Mouse (Mus musculus) MEL (cell line): ENCODE results near the gene Ddx43. TPM values are rescaled to one million over a fixed set of nuclear protein-coding genes. Genes with fewer than 3 reads are reported as not detected.
A peak's percentile ranks its signal among the peaks of the same experiment; 100 is the strongest.

ENCODE experiments used
- DNase-seq: peaks from one replicate; pipeline ENCODE4 v3.0.0; 2011; ENCODE audit warnings: low read depth, low spot score
- H3K27ac ChIP-seq: 2 replicates; pipeline ENCODE4 v1.5.1; 2012; ENCODE audit warnings: low read depth, mild to moderate bottlenecking, control low read depth, low read length, moderate library complexity; ENCODE audit not compliant: control insufficient read depth
- H3K27me3 ChIP-seq, 2 experiments: fragments of 150-350 bp in 1 of 2; sonication (generic) in 1 of 2; 2 replicates each; pipeline ENCODE4 v1.6.1; 2012; ENCODE audit warnings: low read length in 2 of 2, mild to moderate bottlenecking in 2 of 2, improper control_type of control experiment in 1 of 2, moderate library complexity in 1 of 2; ENCODE audit not compliant: insufficient read depth in 2 of 2, control insufficient read depth in 1 of 2
- H3K36me3 ChIP-seq, 2 experiments: 2 replicates each; pipeline ENCODE4 v1.6.1; 2012 to 2014; ENCODE audit warnings: low read length in 2 of 2, improper control_type of control experiment in 1 of 2, inconsistent platforms in 1 of 2, mild to moderate bottlenecking in 1 of 2; ENCODE audit not compliant: insufficient read depth in 2 of 2, control insufficient read depth in 1 of 2
- H3K4me1 ChIP-seq, 2 experiments: fragments of 150-350 bp in 1 of 2; sonication (generic) in 1 of 2; 2 replicates each; pipeline ENCODE4 v1.6.1; 2012; ENCODE audit warnings: low read length in 2 of 2, improper control_type of control experiment in 1 of 2, mild to moderate bottlenecking in 1 of 2; ENCODE audit not compliant: insufficient read depth in 2 of 2, control insufficient read depth in 1 of 2
- H3K4me3 ChIP-seq, 2 experiments: fragments of 150-350 bp in 1 of 2; sonication (generic) in 1 of 2; 2 replicates each; pipeline ENCODE4 v1.5.1; 2012; ENCODE audit warnings: low read depth in 2 of 2, low read length in 2 of 2, mild to moderate bottlenecking in 2 of 2, moderate library complexity in 2 of 2, control low read depth in 1 of 2, improper control_type of control experiment in 1 of 2; ENCODE audit not compliant: control insufficient read depth in 1 of 2, insufficient read depth in 1 of 2
- H3K79me2 ChIP-seq: 2 replicates; pipeline ENCODE4 v1.6.1; 2012; ENCODE audit warnings: mild to moderate bottlenecking, low read length, moderate library complexity; ENCODE audit not compliant: control insufficient read depth, poor library complexity, insufficient read depth
- H3K9ac ChIP-seq: 2 replicates; pipeline ENCODE4 v1.6.1; 2012; ENCODE audit warnings: low read depth, mild to moderate bottlenecking, control low read depth, low read length, moderate library complexity; ENCODE audit not compliant: control insufficient read depth, poor library complexity, severe bottlenecking
- H3K9me3 ChIP-seq: fragments of 150-350 bp; sonication (generic); replicated peaks from 2 replicates; pipeline ENCODE4 v1.6.1; 2012; ENCODE audit warnings: mild to moderate bottlenecking, low read length, improper control_type of control experiment, moderate library complexity; ENCODE audit not compliant: insufficient read depth
- CHD1 ChIP-seq: IDR thresholded peaks from 2 replicates; pipeline ENCODE4 v1.6.1; 2012; ENCODE audit warnings: low read depth, mild to moderate bottlenecking, inconsistent platforms, low read length, improper control_type of control experiment
- CHD2 ChIP-seq: IDR thresholded peaks from 2 replicates; pipeline ENCODE4 v1.6.1; 2011; ENCODE audit warnings: low read length, improper control_type of control experiment
- CTCF ChIP-seq, 3 experiments: IDR thresholded peaks in 2 of 3; conservative IDR thresholded peaks in 1 of 3; 2 replicates each; pipeline ENCODE4 v1.5.1; 2011 to 2012; ENCODE audit warnings: low read length in 3 of 3, low read depth in 2 of 3, mild to moderate bottlenecking in 2 of 3, improper control_type of control experiment in 1 of 3, inconsistent platforms in 1 of 3, mixed read lengths in 1 of 3, moderate library complexity in 1 of 3; ENCODE audit not compliant: control insufficient read depth in 1 of 3, insufficient read depth in 1 of 3, poor library complexity in 1 of 3, severe bottlenecking in 1 of 3
- E2F4 ChIP-seq: IDR thresholded peaks from 2 replicates; pipeline ENCODE4 v1.6.1; 2011; ENCODE audit warnings: low read depth, low read length, improper control_type of control experiment, borderline replicate concordance
- ELF1 ChIP-seq: IDR thresholded peaks from 2 replicates; pipeline ENCODE4 v1.6.1; 2014; ENCODE audit warnings: low read depth, mild to moderate bottlenecking, inconsistent platforms, low read length, improper control_type of control experiment, moderate library complexity
- EP300 ChIP-seq, 2 experiments: IDR thresholded peaks; 2 replicates each; pipeline ENCODE4 v1.6.1; 2011; ENCODE audit warnings: improper control_type of control experiment in 2 of 2, low read length in 2 of 2, low read depth in 1 of 2, mild to moderate bottlenecking in 1 of 2
- ETS1 ChIP-seq: IDR thresholded peaks from 2 replicates; pipeline ENCODE4 v1.6.1; 2012; ENCODE audit warnings: low read depth, mild to moderate bottlenecking, inconsistent platforms, low read length, improper control_type of control experiment, moderate library complexity
- GABPA ChIP-seq: IDR thresholded peaks from 2 replicates; pipeline ENCODE4 v1.6.1; 2012; ENCODE audit warnings: low read depth, mild to moderate bottlenecking, inconsistent platforms, low read length, improper control_type of control experiment, moderate library complexity
- GATA1 ChIP-seq: IDR thresholded peaks from 2 replicates; pipeline ENCODE4 v1.6.1; 2011; ENCODE audit warnings: low read depth, low read length, improper control_type of control experiment
- HCFC1 ChIP-seq: IDR thresholded peaks from 2 replicates; pipeline ENCODE4 v1.6.1; 2012; ENCODE audit warnings: low read depth, mild to moderate bottlenecking, inconsistent platforms, low read length, improper control_type of control experiment, moderate library complexity
- JUND ChIP-seq: IDR thresholded peaks from 2 replicates; pipeline ENCODE4 v1.6.1; 2011; ENCODE audit warnings: low read depth, mild to moderate bottlenecking, improper control_type of control experiment, low read length
- KAT2A ChIP-seq: conservative IDR thresholded peaks from 2 replicates; pipeline ENCODE4 v1.6.1; 2012; ENCODE audit warnings: low read depth, low read length, improper control_type of control experiment, inconsistent platforms
- MAFK ChIP-seq: IDR thresholded peaks from 2 replicates; pipeline ENCODE4 v1.6.1; 2011; ENCODE audit warnings: low read depth, mild to moderate bottlenecking, low read length, improper control_type of control experiment, borderline replicate concordance
- MAX ChIP-seq: IDR thresholded peaks from 2 replicates; pipeline ENCODE4 v1.6.1; 2011; ENCODE audit warnings: low read length, improper control_type of control experiment
- MAZ ChIP-seq: IDR thresholded peaks from 2 replicates; pipeline ENCODE4 v1.6.1; 2012; ENCODE audit warnings: low read depth, mild to moderate bottlenecking, inconsistent platforms, low read length, improper control_type of control experiment
- MEF2A ChIP-seq: IDR thresholded peaks from 2 replicates; pipeline ENCODE4 v1.6.1; 2014; ENCODE audit warnings: low read depth, mild to moderate bottlenecking, inconsistent platforms, low read length, improper control_type of control experiment; ENCODE audit not compliant: poor library complexity, insufficient replicate concordance, severe bottlenecking; ENCODE audit errors: extremely low read depth
- MXI1 ChIP-seq: IDR thresholded peaks from 2 replicates; pipeline ENCODE4 v1.6.1; 2011; ENCODE audit warnings: mild to moderate bottlenecking, low read depth, low read length, improper control_type of control experiment
- MYB ChIP-seq: IDR thresholded peaks from 2 replicates; pipeline ENCODE4 v1.6.1; 2011; ENCODE audit warnings: mild to moderate bottlenecking, low read depth, low read length, improper control_type of control experiment
- NELFE ChIP-seq: IDR thresholded peaks from 2 replicates; pipeline ENCODE4 v1.6.1; 2011; ENCODE audit warnings: low read depth, low read length, improper control_type of control experiment
- NRF1 ChIP-seq: IDR thresholded peaks from 2 replicates; pipeline ENCODE4 v1.6.1; 2014; ENCODE audit warnings: low read depth, mild to moderate bottlenecking, inconsistent platforms, low read length, improper control_type of control experiment, moderate library complexity; ENCODE audit not compliant: poor library complexity, insufficient read depth, severe bottlenecking
- POLR2A ChIP-seq, 2 experiments: IDR thresholded peaks; 2 replicates each; pipeline ENCODE4 v1.6.1; 2011 to 2012; ENCODE audit warnings: low read length in 2 of 2, mild to moderate bottlenecking in 2 of 2, control low read depth in 1 of 2, improper control_type of control experiment in 1 of 2, low read depth in 1 of 2, moderate library complexity in 1 of 2; ENCODE audit not compliant: control insufficient read depth in 1 of 2, insufficient read depth in 1 of 2, poor library complexity in 1 of 2
- POLR2AphosphoS2 ChIP-seq: IDR thresholded peaks from 2 replicates; pipeline ENCODE4 v1.6.1; 2011; ENCODE audit warnings: low read length, improper control_type of control experiment
- POLR2AphosphoS5 ChIP-seq: IDR thresholded peaks from 2 replicates; pipeline ENCODE4 v1.6.1; 2012; ENCODE audit warnings: low read depth, borderline replicate concordance, mild to moderate bottlenecking, inconsistent platforms, low read length, moderate library complexity, mixed read lengths
- RAD21 ChIP-seq: IDR thresholded peaks from 2 replicates; pipeline ENCODE4 v1.6.1; 2011; ENCODE audit warnings: mild to moderate bottlenecking, low read depth, low read length, improper control_type of control experiment
- RCOR1 ChIP-seq: IDR thresholded peaks from 2 replicates; pipeline ENCODE4 v1.6.1; 2012; ENCODE audit warnings: low read depth, mild to moderate bottlenecking, inconsistent platforms, low read length, improper control_type of control experiment
- SIN3A ChIP-seq: IDR thresholded peaks from 2 replicates; pipeline ENCODE4 v1.6.1; 2012; ENCODE audit warnings: low read length, improper control_type of control experiment, inconsistent platforms
- SMC3 ChIP-seq: IDR thresholded peaks from 2 replicates; pipeline ENCODE4 v1.6.1; 2011; ENCODE audit warnings: low read depth, low read length, improper control_type of control experiment
- TAL1 ChIP-seq: IDR thresholded peaks from 2 replicates; pipeline ENCODE4 v1.6.1; 2012; ENCODE audit warnings: mild to moderate bottlenecking, inconsistent platforms, low read length, moderate library complexity, mixed read lengths
- TBP ChIP-seq: IDR thresholded peaks from 2 replicates; pipeline ENCODE4 v1.8.0; 2011; ENCODE audit warnings: low read depth, low read length, improper control_type of control experiment
- TCF12 ChIP-seq: IDR thresholded peaks from 2 replicates; pipeline ENCODE4 v1.6.1; 2014; ENCODE audit warnings: low read depth, mild to moderate bottlenecking, inconsistent platforms, low read length, improper control_type of control experiment, moderate library complexity
- UBTF ChIP-seq: IDR thresholded peaks from 2 replicates; pipeline ENCODE4 v1.6.1; 2012; ENCODE audit warnings: low read depth, mild to moderate bottlenecking, inconsistent platforms, low read length, improper control_type of control experiment, moderate library complexity, borderline replicate concordance; ENCODE audit not compliant: insufficient read depth
- USF1 ChIP-seq: IDR thresholded peaks from 2 replicates; pipeline ENCODE4 v1.6.1; 2014; ENCODE audit warnings: low read depth, mild to moderate bottlenecking, inconsistent platforms, low read length, improper control_type of control experiment, moderate library complexity
- USF2 ChIP-seq, 2 experiments: IDR thresholded peaks; 2 replicates each; pipeline ENCODE4 v1.6.1; 2011 to 2012; ENCODE audit warnings: improper control_type of control experiment in 2 of 2, low read length in 2 of 2, borderline replicate concordance in 1 of 2, inconsistent platforms in 1 of 2, low read depth in 1 of 2, mild to moderate bottlenecking in 1 of 2; ENCODE audit not compliant: insufficient read depth in 1 of 2
- ZC3H11A ChIP-seq: IDR thresholded peaks from 2 replicates; pipeline ENCODE4 v1.6.1; 2012; ENCODE audit warnings: low read depth, mild to moderate bottlenecking, inconsistent platforms, low read length, improper control_type of control experiment
- ZKSCAN1 ChIP-seq: IDR thresholded peaks from 2 replicates; pipeline ENCODE4 v1.6.1; 2012; ENCODE audit warnings: low read depth, mild to moderate bottlenecking, inconsistent platforms, low read length, improper control_type of control experiment, moderate library complexity
- ZMIZ1 ChIP-seq: IDR thresholded peaks from 2 replicates; pipeline ENCODE4 v1.6.1; 2012; ENCODE audit warnings: low read depth, mild to moderate bottlenecking, inconsistent platforms, low read length, improper control_type of control experiment, moderate library complexity
- ZNF384 ChIP-seq: IDR thresholded peaks from 2 replicates; pipeline ENCODE4 v1.6.1; 2012; ENCODE audit warnings: low read depth, mild to moderate bottlenecking, inconsistent platforms, low read length, improper control_type of control experiment
- polyA plus RNA-seq, 2 experiments: library from polyadenylated mRNA; stranded (reverse) in 1 of 2; unstranded in 1 of 2; fragments of >175 nt in 1 of 2; fragments of >200 nt in 1 of 2; gene quantifications; 2 replicates each; pipeline versions ENCODE4 v1.2.1 to v1.2.4; 2012; ENCODE audit warnings: low replicate concordance in 2 of 2, low read depth in 1 of 2; ENCODE audit not compliant: insufficient read length in 2 of 2, insufficient read depth in 1 of 2, missing spikeins in 1 of 2
- total RNA-seq: library from RNA; depleted of rRNA; stranded (reverse); fragments of 300-350 nt; gene quantifications from 2 replicates; pipeline ENCODE4 v1.2.3, GENCODE M21; 2012

The Ddx43 gene
- total and polyA plus RNA-seq, 3 experiments, result 5.5 to 7.2 TPM; not detected in 1

GRCm38 (mm10) chr9:78427362-78427781, 31.8 kb downstream of the Ddx43 start:
- Histone ChIP-seq H3K9ac (peak overlapping the region; percentile 92), H3K4me3 (peak overlapping the region; percentile 81 to 83), H3K27me3 (no peaks in the 10 kb centered on the region), H3K9me3 (no peaks in the 10 kb centered on the region), H3K4me1 (peaks cover 0 to 9% of the 10 kb centered on the region in 2 experiments; a peak in 2 of 4 replicates), H3K27ac (peak overlapping the region; percentile 65), H3K36me3 (peaks cover 0 to 4% of the 10 kb centered on the region in 2 experiments; a peak in 2 of 4 replicates), H3K79me2 (peaks cover 2% of the 10 kb centered on the region; the same call in 1 of the 2 replicates)
- TF ChIP-seq MAZ (peak; percentile 58; the same call in 1 of the 2 replicates), UBTF (no peak), EP300 (IDR thresholded peaks at IDR 0.05; ENCODE audit: low read depth in 1 of 2, low read length in 2 of 2) (no peak), TBP (0 out of 2 replicates have a peak, but pooled peaks have one; percentile 37), POLR2A (IDR thresholded peaks at IDR 0.05; ENCODE audit: control insufficient read depth in 1 of 2, insufficient read depth in 1 of 2, low read depth in 1 of 2, low read length in 2 of 2, poor library complexity in 1 of 2) (peak; percentile 46 to 65; a peak in 1 of 4 replicates), SIN3A (no peak; the same call in 1 of the 2 replicates), TCF12 (peak; percentile 42; the same call in 1 of the 2 replicates), KAT2A (no peak), USF2 (IDR thresholded peaks at IDR 0.05; ENCODE audit: borderline replicate concordance in 1 of 2, insufficient read depth in 1 of 2, low read depth in 1 of 2, low read length in 2 of 2) (no peak), NELFE (peak; percentile 56), MXI1 (0 out of 2 replicates have a peak, but pooled peaks have one; percentile 21), GABPA (no peak), POLR2AphosphoS5 (no peak), MAFK (no peak), MYB (no peak), GATA1 (no peak), TAL1 (no peak), CHD1 (peak; percentile 87), ZC3H11A (no peak), E2F4 (no peak), ETS1 (no peak), MAX (no peak), RCOR1 (no peak), ZMIZ1 (peak; percentile 64; the same call in 1 of the 2 replicates), ZNF384 (no peak), NRF1 (0 out of 2 replicates have a peak, but pooled peaks have one; percentile 22), CHD2 (no peak), JUND (no peak), RAD21 (no peak), CTCF (IDR thresholded peaks at IDR 0.05 in 2 of 3, conservative IDR thresholded peaks at IDR 0.05 in 1 of 3; ENCODE audit: control insufficient read depth in 1 of 3, insufficient read depth in 1 of 3, low read depth in 2 of 3, low read length in 3 of 3, poor library complexity in 1 of 3, severe bottlenecking in 1 of 3) (no peak), MEF2A (no peak), SMC3 (no peak), ZKSCAN1 (no peak), ELF1 (no peak), USF1 (peak; percentile 37), HCFC1 (peak; percentile 57; the same call in 1 of the 2 replicates), POLR2AphosphoS2 (no peak; the same call in 1 of the 2 replicates)
- peak; percentile 79 for DNase-seq
